Mouse (Mus musculus): ENCODE measurements around the gene Ctdspl2. TPM values are rescaled to one million over a fixed set of nuclear protein-coding genes. Genes with fewer than 3 reads are reported as not detected.
"Not testable (repeated sequence)": the region's sequence is repeated elsewhere in the genome, so short reads cannot be mapped to it uniquely, and the experiment has no call there.

Ctdspl2 gene
- 12.7 and 14.4 TPM in 2 replicates for polyA plus RNA-seq (2012; rRNA removed)

DNA sequence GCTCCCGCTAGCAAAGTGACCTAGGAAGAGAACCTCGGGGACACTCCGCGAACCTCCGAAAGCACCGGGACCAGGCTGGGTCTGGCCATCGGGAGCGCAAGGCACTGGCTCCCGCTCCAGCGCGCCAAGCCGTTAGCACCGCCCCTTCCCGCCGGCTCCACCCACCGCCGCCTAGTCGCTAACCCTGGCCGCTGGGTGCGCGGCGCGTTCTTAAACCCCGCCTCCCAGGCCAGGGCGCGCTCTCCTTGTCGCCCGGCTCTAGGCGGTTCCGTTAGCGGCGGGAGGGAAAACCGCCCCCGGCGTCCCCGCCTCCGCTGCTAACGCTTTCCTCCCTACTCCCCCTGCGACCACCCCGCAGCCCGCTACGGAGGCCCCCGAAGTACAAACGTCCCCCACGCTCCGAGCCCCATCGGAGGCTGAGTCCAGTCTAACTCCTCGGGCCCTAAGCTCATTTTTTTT, at the start of gene Ctdspl2, which contains the start of gene Mageb3:
Gene Ctdspl2 (plus strand): TSS at position 237 of the 459 bp plus-strand sequence.
Gene Mageb3 (minus strand): TSS at position 328 of the 459 bp plus-strand sequence.
- DNase-seq (ENCODE audit: low spot score) = peak; percentile 89

DNA sequence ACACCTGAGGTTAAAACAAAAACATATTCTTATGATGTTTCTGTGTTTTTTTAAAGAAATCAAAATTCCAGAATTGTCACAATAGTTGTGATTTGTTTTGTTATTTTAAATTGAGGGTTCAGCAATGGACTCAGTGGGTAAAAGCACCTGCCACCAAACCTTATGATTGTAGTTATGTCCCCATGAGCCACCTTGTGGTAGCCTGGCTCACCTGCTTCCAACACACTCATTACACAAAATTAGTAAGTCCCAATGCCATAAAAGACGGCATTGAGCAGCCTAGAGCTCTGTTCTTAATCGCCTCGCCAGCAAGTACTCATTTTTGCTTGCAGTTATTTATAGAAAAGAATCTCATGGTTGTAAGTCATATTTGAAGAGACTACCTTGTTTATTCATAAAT, 45.8 kb upstream of the Ctdspl2 start:
- DNase-seq (ENCODE audit: low spot score) = no peak

DNA sequence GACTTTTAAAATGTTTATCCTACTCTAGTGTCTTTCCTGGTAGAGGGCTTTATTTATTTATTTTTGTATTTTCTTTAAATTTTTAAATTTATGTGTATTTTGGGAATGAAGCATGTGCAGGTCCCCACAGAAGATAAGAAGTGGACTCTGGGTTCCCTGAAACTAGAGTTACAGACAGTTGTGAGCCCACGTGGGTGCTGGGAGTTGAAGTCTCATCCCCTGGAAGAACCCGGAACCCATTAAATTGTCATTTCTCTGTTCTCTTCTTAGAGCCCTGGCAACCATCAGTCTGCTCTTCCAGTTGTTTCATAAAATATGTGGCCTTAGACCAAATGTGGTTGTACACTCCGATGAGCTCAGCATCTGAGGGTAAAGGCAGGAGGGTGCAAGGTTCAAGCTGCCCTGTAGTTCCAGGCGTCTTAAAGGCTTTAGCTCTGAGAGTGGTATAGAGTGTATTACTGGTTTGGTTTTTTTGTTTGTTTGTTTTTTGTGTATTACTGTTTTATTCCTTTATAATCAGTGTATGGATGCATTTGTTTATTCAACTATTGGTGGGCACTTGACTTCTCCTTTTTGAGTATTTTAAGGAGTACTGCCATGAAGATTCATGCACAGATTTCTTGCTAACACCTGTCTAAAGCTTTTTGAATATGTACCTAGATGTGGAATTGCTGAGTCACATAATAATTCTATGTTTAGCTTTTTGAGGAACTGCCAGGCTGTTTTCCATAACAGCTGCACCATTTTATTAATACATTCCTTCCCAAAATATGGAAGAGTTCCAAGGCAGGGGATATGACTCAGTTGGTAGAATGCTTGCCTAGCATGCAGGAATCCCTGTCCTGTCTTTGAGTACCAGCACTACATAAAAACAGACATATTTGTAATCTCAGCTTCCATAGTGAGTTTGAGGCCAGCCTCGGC, 39.5 kb upstream of the Ctdspl2 start:
- DNase-seq (ENCODE audit: low spot score) = no peak

DNA sequence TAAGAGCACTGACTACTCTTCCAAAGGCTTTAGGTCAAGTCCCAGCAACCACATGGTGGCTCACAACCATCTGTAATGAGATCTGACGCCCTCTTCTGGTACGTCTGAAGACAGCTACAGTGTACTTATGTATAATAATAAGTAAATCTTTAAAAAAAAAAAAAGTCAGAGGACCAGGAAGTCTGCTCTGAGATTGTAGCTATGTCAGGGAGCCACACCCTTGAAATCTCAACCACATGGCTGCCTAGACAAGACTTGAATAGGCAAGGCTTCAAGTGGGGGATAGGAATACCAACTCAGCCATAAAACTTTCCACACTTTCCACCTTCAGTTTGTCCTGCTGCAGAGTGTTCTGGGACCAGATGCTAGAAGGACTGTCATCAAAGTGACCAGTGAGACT, 18.2 kb upstream of the Ctdspl2 start:
- DNase-seq (ENCODE audit: low spot score) = not testable (repeated sequence)

DNA sequence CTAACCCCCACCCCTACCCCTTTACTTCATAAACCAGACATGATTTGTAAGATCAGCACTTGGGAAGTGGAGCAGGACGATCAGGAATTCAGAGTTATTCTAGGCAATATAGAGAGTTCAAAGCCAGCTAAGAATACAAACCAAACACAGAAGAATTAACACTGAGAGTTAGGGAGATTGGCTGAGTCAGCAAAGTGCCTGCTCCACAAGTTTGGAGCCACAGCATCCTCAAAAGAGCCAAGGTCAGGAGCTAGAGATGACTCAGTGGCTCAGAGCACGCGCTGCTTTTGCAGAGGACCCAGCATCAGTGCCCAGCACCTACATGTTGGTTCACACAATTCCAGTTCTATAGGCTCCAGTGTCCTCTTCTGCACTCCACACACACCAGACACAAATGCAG, 12.4 kb upstream of the Ctdspl2 start:
- no peak for DNase-seq (ENCODE audit: low spot score)

DNA sequence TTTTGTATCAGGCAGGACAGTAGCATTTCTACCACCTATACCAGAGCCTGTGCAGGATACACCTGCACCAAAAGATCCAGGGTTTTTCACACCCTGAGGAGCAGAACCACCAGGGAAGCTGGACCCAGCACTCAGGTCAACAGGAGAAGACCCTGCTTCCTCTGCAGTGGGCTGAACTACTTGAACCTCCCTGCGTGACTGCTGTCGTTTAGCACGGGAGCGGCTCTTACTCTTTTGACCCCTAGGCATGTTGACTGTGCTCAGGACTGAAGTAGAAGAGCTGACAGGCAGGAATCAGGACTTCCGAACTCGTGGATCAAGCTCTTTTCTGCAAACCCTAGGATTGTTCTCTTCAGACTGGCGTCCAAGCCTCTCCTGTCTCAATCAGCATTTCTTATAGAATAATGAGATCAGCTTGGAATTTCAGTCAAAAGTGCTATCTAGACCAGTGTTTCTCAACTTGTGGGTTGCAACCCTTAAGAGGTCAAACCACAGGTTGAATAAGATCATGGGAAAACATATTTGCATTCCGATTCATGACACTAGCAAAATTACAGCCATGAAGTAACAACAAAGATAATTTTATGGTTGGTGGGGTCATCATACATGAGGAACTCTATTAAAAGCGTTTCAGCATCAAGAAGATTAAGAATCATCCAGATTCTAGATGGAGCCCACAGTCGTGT, 687 bp upstream of the Ctdspl2 start:
- no peak for DNase-seq (ENCODE audit: low spot score)

DNA sequence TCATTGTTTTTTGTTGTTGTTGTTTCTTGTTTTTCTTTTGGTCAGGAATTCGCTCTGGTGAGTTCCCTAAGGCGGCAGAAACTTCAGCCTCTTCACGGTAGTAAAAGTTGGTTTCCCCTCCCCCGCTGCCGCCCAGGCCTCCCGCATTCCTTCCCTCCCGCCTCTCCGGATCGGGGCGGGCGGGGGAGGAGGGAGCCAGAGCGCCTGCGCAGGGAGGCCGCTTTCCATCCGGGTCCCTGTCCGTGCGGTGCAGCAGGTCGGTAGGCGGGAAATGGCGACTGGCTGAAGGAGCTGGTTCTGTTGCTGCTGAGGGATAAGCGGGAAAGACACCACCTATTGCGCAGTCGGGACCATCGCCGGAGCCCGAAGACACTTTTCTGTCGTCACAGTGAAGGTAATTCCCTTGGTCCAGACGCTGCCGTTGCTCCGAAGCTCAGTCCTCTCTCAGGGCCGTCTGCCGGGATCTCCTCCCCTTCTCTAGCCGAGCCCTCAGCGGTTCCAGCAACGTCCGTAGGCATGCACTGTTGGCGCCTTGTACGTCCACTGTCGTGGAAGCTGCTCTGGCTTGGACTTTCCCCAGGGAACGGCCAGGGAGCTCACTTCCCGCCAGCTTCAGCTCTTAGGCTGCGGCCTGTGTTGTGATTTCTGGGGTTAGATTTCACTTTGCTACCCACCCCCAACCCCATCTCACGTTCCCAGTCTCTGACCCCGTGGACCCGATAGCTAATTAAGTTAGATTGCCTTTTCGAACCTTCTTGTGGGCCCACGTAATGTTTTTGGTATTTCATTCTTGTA, 620 bp downstream of the Ctdspl2 start:
- peak; percentile 94 for DNase-seq (ENCODE audit: low spot score)

DNA sequence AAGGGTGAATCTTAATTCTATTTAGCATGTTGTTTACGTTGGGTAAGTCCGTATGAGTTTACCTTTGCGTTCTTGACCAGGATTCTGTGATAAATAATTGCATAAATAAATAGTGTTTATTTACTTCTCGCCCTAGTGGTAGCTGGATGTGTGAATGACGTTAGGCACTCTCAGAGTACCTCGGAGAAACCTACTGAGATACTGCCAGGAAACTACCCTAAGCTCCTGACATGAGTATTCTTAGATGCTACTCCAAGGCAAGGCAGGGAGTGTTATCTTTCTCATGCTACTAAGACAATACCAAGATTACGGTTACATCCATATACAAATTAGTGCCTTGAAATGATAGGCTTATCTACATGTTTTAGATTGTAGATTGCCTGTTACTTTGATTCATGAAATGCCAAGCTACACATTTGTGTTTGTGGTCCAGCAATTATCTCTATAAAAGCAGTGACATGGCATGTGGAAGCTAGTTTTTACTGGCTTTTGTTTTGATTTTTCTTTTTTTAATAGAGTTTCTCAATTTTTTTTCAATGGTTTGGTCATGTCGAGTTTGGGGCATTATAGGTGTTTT, 1.5 kb downstream of the Ctdspl2 start:
- DNase-seq (ENCODE audit: low spot score) = no peak

DNA sequence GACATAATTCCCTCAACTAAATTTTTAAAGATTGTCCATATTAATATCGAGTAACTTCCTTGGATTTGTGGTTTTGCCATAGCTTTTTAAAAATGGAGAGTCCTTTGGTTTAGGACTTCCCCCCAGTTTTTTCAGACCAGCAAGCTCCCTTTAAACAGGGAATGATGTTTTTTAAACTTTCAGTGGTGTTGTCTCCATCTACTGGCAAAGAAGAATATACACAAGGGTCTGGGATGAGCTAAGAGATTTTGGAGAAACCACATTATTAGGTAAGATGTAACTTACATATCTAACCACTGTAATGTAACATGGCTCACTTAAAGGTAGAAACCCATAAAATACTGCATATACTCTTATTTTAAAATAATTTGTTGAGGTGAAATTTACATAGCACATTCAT, 39.9 kb downstream of the Ctdspl2 start:
- no peak for DNase-seq (ENCODE audit: low spot score)

DNA sequence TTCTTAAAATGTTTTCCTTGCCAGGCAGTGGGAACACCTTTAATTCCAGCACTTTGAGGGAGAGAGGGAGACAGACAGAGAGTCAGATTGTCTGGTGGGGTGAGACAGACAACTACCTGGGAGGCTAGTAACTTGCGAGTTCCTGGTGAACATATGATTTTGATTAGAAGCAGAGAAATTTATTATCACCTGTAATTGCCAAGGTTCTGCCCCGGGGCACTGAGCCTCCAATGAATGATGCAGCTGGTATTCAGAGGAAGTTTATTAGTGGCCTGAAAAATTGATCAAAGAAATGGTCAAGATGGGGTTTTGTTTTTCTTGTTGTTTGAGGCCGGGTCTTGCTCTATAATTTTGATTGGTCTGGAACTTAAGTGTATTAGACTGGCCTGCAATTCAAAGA, 53.0 kb downstream of the Ctdspl2 start:
- DNase-seq (ENCODE audit: low spot score) = no peak

DNA sequence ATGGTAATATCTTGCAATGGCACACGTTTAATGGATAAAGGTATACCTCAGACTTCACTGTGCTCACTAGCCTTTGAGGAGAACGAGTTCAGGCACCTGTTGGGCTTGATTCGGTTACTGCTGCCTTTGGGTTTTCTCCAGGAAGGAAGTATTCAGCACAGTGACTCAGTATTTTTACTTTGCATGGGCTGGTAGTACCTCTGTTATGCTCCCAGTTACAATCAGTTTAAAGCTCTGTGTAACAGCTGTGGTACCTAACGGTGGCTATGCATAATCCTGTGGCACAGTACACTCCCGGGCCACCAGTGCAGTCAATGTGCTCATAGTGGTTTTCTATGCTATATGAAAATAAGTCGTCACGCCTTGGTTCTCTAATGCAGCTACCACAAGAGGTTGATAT, 55.6 kb downstream of the Ctdspl2 start:
- no peak for DNase-seq (ENCODE audit: low spot score)

DNA sequence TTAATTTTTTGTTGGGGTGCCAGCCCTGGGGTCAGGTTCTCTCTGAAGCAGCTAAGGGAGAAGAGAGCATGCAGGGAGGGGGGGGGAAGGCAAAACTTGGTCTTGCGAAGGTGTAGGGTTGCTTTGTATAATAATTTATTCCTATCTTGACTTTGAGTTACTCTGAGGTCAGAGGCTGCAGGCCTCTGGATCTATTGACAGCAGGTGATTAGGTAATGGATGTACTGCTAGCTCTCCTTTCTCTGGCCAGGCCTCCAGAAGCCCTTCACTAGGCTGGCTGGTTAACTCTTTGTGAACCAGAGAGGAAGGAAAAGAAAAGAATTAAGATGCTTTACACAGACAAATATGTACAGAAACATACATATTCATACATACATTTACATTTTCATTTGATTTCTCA, 62.9 kb downstream of the Ctdspl2 start:
- no peak for DNase-seq (ENCODE audit: low spot score)

DNA sequence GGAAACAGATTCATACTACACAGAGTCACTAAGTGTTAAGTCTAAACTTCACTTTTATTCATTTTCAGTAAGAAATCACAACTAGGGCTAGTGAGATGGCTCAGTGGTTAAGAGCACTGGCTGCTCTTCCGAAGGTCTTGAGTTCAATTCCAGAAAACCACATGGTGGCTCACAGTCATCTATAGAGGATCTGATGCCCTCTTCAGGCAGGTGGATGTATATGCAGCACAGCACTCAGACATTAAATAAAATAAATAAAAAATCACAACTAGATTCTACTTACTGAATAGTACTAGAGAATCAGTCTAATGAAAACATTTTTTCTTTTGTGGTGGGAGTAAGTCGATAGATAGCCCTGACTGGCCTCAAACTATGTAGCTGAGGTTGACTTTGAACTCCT, 66.5 kb downstream of the Ctdspl2 start:
- DNase-seq (ENCODE audit: low spot score) = no peak

DNA sequence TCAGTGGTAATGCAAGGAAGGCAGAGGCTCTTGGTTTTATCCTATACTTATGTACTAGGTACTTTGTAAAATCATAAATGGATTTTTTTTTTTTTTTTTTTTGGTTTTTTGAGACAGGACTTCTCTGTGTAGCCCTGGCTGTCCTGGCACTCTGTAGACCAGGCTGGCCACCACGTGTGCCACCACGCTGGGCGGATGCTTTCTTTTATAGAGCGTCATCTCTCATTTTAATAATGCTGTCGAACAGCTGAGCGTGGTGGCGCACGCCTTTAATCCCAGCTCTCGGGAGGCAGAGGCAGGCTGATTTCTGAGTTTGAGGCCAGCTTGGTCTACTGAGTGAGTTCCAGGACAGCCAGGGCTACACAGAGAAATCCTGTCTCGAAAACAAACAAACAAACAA, 71.3 kb downstream of the Ctdspl2 start:
- DNase-seq (ENCODE audit: low spot score) = not testable (repeated sequence)

DNA sequence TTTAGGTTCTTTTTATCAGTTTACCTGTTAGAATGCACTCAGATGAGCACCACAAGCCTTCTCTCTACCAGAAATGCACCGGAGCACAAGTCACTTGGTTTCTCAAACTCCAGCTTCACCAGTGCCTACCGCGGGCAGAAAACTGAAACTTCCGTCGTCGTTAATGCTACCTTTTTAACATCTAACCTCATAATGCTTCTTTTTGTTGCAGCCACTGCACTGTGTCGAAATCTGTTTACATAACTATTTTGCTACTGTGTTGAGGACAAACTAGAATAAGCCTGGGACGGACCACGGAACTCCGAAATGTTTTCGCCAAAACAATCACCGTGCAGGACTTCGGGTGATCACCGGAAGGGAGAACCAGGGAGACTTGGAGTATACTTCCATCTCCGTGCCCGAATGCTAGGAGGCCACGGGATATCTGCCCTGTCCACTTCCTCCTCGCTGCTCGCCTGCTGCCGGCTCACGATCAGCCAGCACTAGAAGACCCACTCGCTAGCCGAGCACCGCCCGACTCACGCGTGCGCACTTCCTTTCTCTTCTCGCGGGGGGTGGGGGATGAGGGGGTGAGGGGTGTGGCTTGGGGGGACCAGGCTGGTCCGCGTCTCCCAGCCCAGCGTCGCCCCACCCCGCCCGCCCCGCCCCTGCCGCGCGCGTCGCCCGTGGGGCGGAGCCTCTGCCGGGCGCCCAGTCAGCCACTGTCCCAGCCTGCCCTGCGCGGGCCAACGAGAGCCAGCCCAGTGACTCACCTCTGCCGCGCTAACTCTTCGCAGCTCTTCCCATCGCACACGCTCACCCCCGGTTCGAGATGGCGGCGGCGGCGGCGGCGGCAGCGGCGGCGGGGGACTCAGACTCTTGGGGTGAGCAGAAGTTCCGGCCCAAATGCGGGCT, 72.3 kb downstream of the Ctdspl2 start, which contains the start of gene Eif3j1:
Gene Eif3j1 (plus strand): TSS at position 685 of the 894 bp plus-strand sequence.
- peak; percentile 81 for DNase-seq (ENCODE audit: low spot score)

DNA sequence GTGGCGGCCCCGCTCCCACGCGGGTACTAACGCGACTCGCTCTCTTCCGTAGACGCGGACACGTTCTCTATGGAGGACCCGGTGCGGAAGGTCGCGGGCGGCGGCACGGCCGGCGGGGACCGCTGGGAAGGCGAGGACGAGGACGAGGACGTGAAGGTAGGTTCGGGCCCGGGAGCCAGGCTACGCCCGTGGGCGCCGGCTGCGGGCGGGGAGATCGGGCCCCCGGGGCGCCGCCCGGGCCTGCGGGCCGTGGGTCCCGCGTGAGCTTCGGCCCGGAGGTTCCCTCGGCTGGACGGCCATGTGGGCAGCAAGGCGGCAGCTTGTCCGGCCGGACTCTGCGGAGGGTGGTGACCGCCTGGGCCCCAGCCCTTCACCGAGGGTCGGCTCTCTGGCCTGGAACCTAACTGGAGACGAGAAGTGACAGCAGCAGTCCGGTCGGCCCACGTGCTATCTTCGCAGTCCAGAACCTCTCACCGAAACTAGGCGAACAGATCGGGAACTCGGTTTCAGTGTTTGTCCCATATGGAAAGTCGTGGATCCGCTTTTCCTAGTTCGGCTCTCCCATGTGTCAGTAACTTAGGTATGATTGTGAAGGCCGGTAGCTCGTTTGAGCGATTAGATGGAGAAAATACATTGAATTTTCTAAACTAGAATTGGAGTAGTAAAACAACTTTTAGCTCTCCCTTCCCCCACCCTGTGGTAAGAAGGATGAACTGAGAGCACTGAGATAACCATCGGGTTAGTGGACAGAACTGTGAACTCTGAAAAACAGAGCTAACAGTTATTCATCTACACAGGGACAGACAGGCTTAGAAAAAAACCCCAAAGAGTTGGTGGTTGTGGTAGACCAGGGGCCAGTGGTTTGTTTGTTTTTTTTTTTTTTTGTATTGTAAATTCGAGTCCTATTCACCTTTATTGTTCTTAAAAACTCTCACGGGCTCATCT, 73.2 kb downstream of the Ctdspl2 start:
- peak; percentile 73 for DNase-seq (ENCODE audit: low spot score)

DNA sequence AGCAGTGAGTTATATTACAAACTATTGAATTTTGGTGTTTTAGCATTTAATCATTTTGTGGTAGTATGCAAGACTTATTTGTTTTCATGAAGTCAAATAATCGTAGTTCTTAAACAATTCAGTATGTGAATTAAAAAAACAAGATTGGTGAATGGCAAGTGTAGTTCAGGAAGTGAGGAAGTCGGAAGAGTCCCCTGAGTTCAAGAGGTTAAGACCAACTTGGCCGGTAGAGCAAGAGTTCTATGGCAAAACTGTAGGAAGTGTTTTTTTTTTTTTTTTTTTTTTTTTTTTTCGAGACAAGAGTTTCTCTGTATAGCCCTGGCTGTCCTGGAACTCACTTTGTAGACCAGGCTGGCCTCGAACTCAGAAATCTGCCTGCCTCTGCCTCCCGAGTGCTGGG, 76.2 kb downstream of the Ctdspl2 start:
- DNase-seq (ENCODE audit: low spot score) = no peak

DNA sequence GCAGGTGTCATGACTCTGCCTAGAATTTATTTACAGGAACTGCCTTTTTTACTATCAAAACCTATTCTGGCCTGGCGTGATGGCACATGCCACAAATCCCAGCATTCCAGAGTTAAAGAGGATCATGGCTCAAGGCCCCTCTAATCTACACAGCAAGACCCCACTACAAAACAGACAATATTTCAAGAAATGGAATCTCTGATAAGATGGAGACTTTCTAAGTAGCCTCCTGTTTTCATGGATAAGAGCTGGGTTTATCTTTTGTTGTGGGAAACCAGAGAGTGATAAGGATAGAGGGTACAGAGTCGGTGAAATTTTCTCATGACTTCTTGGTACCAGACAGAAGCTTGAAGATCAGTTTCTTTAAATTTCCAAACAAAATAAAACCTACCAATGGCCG, 80.3 kb downstream of the Ctdspl2 start:
- no peak for DNase-seq (ENCODE audit: low spot score)

DNA sequence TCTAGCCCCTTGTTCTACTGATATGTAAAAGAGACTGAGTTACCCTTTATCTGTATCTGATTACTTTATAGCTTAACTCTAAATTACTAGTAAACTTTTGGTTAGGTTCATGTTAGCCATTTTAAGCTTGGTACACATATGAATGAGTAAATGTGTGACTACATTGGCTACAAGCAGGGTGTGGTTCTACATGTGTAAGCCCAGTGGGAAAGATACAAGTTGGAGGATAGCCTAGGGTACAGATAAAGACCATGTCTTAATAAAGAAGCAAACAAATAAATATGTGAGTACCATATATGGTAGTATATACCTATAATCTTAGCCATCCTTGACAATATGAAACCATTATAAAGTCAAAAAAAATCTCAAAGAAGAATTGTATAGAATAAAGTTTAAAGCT, 88.1 kb downstream of the Ctdspl2 start:
- DNase-seq (ENCODE audit: low spot score) = no peak
